Mouse (Mus musculus) G1E (cell line): Measurements from ENCODE around the gene Rps10.

ENCODE experiments used
- CTCF ChIP-seq: IDR thresholded peaks from 2 replicates; pipeline ENCODE4 v1.5.1; 2012; ENCODE audit warnings: low read depth, low read length, inconsistent platforms, mixed read lengths
- GATA1 ChIP-seq: IDR thresholded peaks from 2 replicates; pipeline ENCODE4 v1.6.1; 2012; ENCODE audit warnings: borderline replicate concordance, low read length, inconsistent platforms, mixed read lengths
- GATA2 ChIP-seq: IDR thresholded peaks from 2 replicates; pipeline ENCODE4 v1.6.1; 2012; ENCODE audit warnings: low read depth, low read length, inconsistent platforms, borderline replicate concordance
- POLR2AphosphoS5 ChIP-seq: IDR thresholded peaks from 2 replicates; pipeline ENCODE4 v1.6.1; 2012; ENCODE audit warnings: low read depth, low read length, inconsistent platforms; ENCODE audit not compliant: insufficient replicate concordance
- TAL1 ChIP-seq: conservative IDR thresholded peaks from 2 replicates; pipeline ENCODE4 v1.6.1; 2012; ENCODE audit warnings: low read depth, low read length, inconsistent platforms, mixed read lengths

GRCm38 (mm10) chr17:27610679-27611518 lies 25.6 kb downstream of the Rps10 start:
- no peak for TF ChIP-seq GATA1
- TF ChIP-seq CTCF, result no peak
- TF ChIP-seq TAL1, result no peak
- no peak for TF ChIP-seq POLR2AphosphoS5
- no peak for TF ChIP-seq GATA2
